Mouse (Mus musculus): ENCODE measurements around the gene Mapkap1.

- TF ChIP-seq CTCF (IDR thresholded peaks at IDR 0.05; ENCODE audit: insufficient read depth, low read length) (no peak), POLR2A (IDR thresholded peaks at IDR 0.05; ENCODE audit: borderline replicate concordance, extremely low read depth, low read depth, low read length) (no peak)
These were observed 222.5 kb downstream of the Mapkap1 start for GRCm38 (mm10) chr2:34628903-34629540.
